Mouse (Mus musculus) lung, postnatal 36 days (tissue): Measurements from ENCODE around the gene Rraga.

ENCODE experiments used
- DNase-seq: peaks from one replicate; pipeline ENCODE4 v3.0.0; 2022; ENCODE audit warnings: mixed read lengths

Rraga gene

GRCm38 (mm10) chr4:86575283-86575983, at the start of gene Rraga:
Gene Rraga, plus strand, starts transcription at chr4:86575668.
- DNase-seq = peak; percentile 97

GRCm38 (mm10) chr4:86527162-86528136, 48.0 kb upstream of the Rraga start:
- DNase-seq = peak; percentile 3

GRCm38 (mm10) chr4:86529161-86529560, 46.3 kb upstream of the Rraga start:
- no peak for DNase-seq

- no peak for DNase-seq
Observed at GRCm38 (mm10) chr4:86533406-86534090, 41.9 kb upstream of the Rraga start.

GRCm38 (mm10) chr4:86534091-86534481, 41.4 kb upstream of the Rraga start:
- no peak for DNase-seq

- peak; percentile 66 for DNase-seq
Observed at GRCm38 (mm10) chr4:86537972-86538371, 37.5 kb upstream of the Rraga start.

- DNase-seq = no peak
Observed at GRCm38 (mm10) chr4:86538936-86539335, 36.5 kb upstream of the Rraga start.

- DNase-seq = no peak
Observed at GRCm38 (mm10) chr4:86541573-86541972, 33.9 kb upstream of the Rraga start.

GRCm38 (mm10) chr4:86543999-86544398, 31.5 kb upstream of the Rraga start:
- DNase-seq = no peak

- DNase-seq = no peak
Observed at GRCm38 (mm10) chr4:86545615-86546014, 29.9 kb upstream of the Rraga start.

- peak; percentile 42 for DNase-seq
Observed at GRCm38 (mm10) chr4:86548332-86548731, 27.1 kb upstream of the Rraga start.

GRCm38 (mm10) chr4:86555035-86555707, 20.3 kb upstream of the Rraga start:
- peak; percentile 42 for DNase-seq

GRCm38 (mm10) chr4:86557371-86557770, 18.1 kb upstream of the Rraga start:
- DNase-seq = no peak

- DNase-seq = no peak
Observed at GRCm38 (mm10) chr4:86558228-86558627, 17.2 kb upstream of the Rraga start, which contains the start of gene Saxo1. Gene Saxo1, minus strand, starts transcription at chr4:86558328.

- DNase-seq = peak; percentile 9
Observed at GRCm38 (mm10) chr4:86559006-86559405, 16.5 kb upstream of the Rraga start.

GRCm38 (mm10) chr4:86561061-86561460, 14.4 kb upstream of the Rraga start:
- no peak for DNase-seq

GRCm38 (mm10) chr4:86574939-86575282, 557 bp upstream of the Rraga start:
- DNase-seq = no peak

GRCm38 (mm10) chr4:86576120-86576541, 663 bp downstream of the Rraga start:
- DNase-seq = peak; percentile 14

- no peak for DNase-seq
Observed at GRCm38 (mm10) chr4:86576630-86577225, 1.3 kb downstream of the Rraga start.

- peak; percentile 4 for DNase-seq
Observed at GRCm38 (mm10) chr4:86580056-86580455, 4.6 kb downstream of the Rraga start.

GRCm38 (mm10) chr4:86580591-86580990, 5.1 kb downstream of the Rraga start:
- DNase-seq = no peak

GRCm38 (mm10) chr4:86588236-86588635, 12.8 kb downstream of the Rraga start:
- DNase-seq = peak; percentile 52
